Mouse (Mus musculus): Measurements from ENCODE around the gene Trappc12. TPM values are rescaled to one million over a fixed set of nuclear protein-coding genes. Genes with fewer than 3 reads are reported as not detected.

Gene Trappc12
- polyA plus RNA-seq (2012; ENCODE audit: low replicate concordance), result 3.1 and 8.9 TPM in 2 replicates

DNA sequence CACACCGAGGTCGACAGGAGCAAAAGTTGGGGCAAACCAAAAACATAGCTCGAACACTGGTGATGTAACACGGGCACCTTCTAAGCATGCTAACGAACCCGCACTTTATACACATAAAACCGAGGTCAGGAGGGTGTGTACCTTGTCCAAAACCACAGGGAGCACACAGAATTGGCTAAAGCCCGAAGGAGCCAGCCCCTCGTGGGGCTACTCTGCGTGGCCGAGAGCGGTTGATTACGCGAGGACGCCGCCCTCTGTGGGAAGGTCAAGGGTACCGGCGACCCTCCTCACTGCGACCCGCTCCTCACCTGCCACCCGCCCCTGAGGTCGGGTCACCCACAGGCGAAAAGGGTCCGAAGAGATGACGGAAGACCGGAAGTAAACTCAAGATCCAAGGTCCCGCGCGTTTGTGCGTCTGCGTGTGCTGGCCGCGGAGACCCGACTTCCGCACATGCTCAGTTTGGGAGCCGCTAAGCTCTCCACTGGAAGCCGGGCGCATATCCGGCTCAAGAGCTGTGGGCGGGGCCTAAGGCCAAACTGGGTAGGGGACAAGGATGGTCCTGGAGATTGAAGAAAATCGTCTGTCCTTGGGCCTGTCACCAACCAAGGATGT, at the start of gene Trappc12:
Trappc12 (minus strand) TSS at position 452 of the 613 bp plus-strand sequence.

DNA sequence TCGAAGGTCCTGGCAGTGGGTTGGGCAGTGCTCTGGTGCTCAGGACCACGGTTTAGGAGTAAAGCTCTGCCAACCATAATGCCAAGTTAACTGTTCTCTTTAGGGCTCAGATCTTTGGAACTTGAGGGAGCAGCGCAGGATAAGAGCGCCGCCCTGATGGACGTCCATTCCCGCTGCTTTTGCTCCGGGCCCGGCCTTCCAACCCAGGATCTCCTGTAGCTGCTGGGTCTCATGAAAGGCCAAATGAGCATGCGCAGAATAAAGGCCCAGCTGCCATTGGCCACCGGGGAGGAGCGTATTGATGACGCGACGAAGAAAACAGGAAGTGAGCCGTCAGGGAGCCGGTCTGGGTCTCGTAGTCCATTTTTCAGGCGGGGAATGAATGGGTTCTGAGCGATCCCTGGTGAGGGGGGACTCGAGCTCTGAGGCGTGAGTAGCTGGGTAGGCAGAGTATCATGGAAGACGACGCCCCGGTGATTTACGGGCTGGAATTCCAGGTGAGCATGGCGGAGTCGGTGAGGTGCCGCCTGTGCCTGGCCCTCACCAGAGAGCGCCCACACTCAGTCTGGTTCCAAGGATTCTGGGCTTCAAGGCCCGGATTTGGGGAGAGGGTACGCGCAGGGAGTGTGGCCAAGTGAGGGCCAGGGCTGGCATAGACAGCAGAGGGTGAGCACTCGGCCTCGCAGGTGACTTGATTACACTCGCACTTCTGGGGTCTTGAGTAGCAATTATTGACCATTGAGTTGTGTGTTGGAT, 1.4 kb upstream of the Trappc12 start, which contains the start of gene Eipr1:
Eipr1 (plus strand) TSS at position 296 of the 756 bp plus-strand sequence.

DNA sequence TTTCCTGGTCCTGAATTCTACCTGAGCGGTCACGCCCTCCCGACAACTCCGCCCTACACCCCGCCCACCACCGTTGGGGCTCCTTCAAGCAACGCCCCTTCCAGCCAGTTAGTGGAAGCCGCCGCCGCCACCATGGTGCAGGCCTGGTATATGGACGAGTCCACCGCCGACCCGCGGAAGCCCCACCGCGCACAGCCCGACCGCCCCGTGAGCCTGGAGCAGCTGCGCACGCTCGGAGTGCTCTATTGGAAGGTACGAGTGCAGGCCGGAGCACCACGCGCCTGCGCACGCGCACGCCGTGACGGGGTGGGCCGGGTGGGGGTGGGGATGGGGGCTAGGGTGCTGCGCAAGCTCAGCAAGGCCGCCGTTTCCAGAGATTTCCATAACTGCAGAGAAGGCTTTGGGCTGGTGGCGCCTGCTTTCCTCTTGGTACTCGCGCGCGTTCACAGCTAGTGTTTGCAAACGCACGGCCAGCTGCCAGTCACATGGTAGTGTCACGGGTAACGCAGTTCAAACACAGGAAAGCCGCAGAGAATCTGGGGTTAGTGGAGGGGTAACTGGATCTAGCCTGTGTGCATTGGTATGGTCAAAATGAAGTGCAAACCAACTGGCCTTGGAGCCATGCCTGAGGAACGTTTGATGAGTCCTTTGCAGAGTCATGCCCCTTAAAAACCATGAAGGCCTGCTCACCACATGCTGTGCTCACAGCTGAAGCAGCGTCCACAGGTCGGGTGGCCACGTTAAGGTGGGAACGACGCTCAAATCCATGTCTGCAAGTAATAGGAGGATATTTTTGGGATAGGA, 74.9 kb downstream of the Trappc12 start, which contains the start of gene Adi1:
Adi1 (plus strand) TSS at position 111 of the 804 bp plus-strand sequence.

DNA sequence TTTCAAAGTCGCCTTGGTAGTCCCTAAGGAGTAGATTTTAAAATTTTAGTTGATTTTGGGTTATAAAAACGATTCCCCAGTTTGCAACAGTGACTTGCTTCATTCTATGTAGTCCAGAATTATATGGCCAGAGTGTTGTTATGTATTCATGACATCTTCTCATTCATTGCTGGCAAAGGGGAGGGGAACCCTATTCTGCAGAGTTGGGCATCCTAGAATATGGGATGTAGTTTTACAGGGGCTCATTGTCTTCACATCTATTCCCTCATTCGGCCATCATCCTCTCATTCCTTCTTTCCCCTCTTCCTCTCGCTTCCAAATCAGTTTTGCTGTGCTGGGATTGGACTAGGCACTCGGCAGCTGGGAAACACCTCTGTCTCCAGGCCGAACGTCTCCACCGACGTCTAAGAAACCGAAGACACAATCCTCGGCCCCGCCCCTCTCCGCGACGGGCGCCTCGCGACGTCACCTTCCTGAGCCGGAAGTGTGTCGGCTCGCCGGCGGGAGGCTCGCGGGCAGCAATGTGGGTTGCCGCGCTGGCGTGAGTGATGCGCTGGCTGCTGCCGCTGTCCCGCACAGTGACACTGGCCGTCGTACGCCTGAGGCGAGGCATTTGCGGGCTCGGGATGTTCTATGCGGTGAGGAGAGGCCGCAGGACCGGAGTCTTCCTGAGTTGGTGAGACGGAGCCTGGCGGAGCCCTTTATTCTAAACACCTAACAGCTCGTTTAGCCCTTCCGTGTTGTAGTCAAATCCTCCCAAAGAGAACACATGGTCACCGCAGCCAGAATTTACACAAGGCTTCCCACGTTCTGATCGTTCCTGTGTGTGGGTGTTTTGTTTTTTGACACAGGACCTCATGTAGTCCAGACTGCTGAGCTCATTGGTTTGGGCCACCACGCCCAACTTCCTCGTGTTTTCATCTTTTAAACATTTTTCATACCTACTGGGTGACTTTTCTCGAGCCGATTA, 100.8 kb downstream of the Trappc12 start, which contains the start of gene Rnaseh1:
Rnaseh1 (plus strand) TSS at position 462 of the 970 bp plus-strand sequence.

Other genes starting within 250 kb of the Trappc12 start
- not detected in 2 replicates for gene Dcdc2c, start 198.1 kb downstream of the Trappc12 start, polyA plus RNA-seq (2012; ENCODE audit: low replicate concordance)
- not detected in 2 replicates for gene Allc, start 167.9 kb downstream of the Trappc12 start, polyA plus RNA-seq (2012; ENCODE audit: low replicate concordance)
- not detected in 2 replicates for gene Colec11, start 127.1 kb downstream of the Trappc12 start, polyA plus RNA-seq (2012; ENCODE audit: low replicate concordance)
- gene Rps7, start 114.5 kb downstream of the Trappc12 start, polyA plus RNA-seq (2012; ENCODE audit: low replicate concordance), result 68.5 and 95.9 TPM in 2 replicates
- gene Rnaseh1, start 100.9 kb downstream of the Trappc12 start, polyA plus RNA-seq (2012; ENCODE audit: low replicate concordance), result 4.9 and 6.3 TPM in 2 replicates
- 4.2 and 4.9 TPM in 2 replicates for gene Adi1, start 75.2 kb downstream of the Trappc12 start, polyA plus RNA-seq (2012; ENCODE audit: low replicate concordance)
- gene Eipr1, start 1.3 kb upstream of the Trappc12 start, polyA plus RNA-seq (2012; ENCODE audit: low replicate concordance), result 9.4 and 13.4 TPM in 2 replicates

Data from leukemia stem cell, adult 10-12 weeks (primary cell).